Mouse (Mus musculus) small intestine, adult 2 months (tissue): ENCODE results near the gene Kcnc3. TPM values are rescaled to one million over a fixed set of nuclear protein-coding genes. Genes with fewer than 3 reads are reported as not detected.

Source experiments
- H3K27ac ChIP-seq: fragments of 200-500 bp; 2 replicates; pipeline ENCODE4 v1.5.1; 2012; ENCODE audit warnings: low read depth, low read length, control low read depth, inconsistent platforms; ENCODE audit not compliant: insufficient read depth
- H3K27me3 ChIP-seq: fragments of 200-500 bp; 2 replicates; pipeline ENCODE4 v1.6.1; 2012; ENCODE audit warnings: mild to moderate bottlenecking, moderate library complexity, low read length, inconsistent platforms; ENCODE audit not compliant: control insufficient read depth, insufficient read depth
- H3K36me3 ChIP-seq: fragments of 200-500 bp; 2 replicates; pipeline ENCODE4 v1.6.1; 2012; ENCODE audit warnings: mild to moderate bottlenecking, low read length, control low read depth, inconsistent platforms; ENCODE audit not compliant: control insufficient read depth, insufficient read depth
- H3K4me1 ChIP-seq: fragments of 200-500 bp; 2 replicates; pipeline ENCODE4 v1.6.1; 2012; ENCODE audit warnings: low read length, inconsistent platforms, mixed read lengths; ENCODE audit not compliant: control insufficient read depth, insufficient read depth, insufficient read length
- H3K4me3 ChIP-seq: fragments of 200-500 bp; 2 replicates; pipeline ENCODE4 v1.5.1; 2012; ENCODE audit warnings: low read depth, mild to moderate bottlenecking, control low read depth, inconsistent platforms, low read length, moderate library complexity
- CTCF ChIP-seq: fragments of 200-500 bp; IDR thresholded peaks from 2 replicates; pipeline ENCODE4 v1.5.1; 2012; ENCODE audit warnings: low read depth, mild to moderate bottlenecking, control low read depth, inconsistent platforms, low read length, moderate library complexity, mixed read lengths; ENCODE audit not compliant: insufficient replicate concordance, insufficient read length; ENCODE audit errors: extremely low read depth
- POLR2A ChIP-seq: fragments of 200-500 bp; IDR thresholded peaks from 2 replicates; pipeline ENCODE4 v1.6.1; 2012; ENCODE audit warnings: low read depth, mild to moderate bottlenecking, control low read depth, inconsistent platforms, low read length, moderate library complexity
- WGBS: fragments of 180-500 bp; shearing (Covaris S2); methylation state at CpG from one replicate; pipeline ENCODE4 v1.1.7; 2018; 5-methylcytosine and 5-hydroxymethylcytosine counted together
- polyA plus RNA-seq: library from polyadenylated mRNA; depleted of rRNA; stranded (reverse); fragments of >200 nt; gene quantifications from 2 replicates; pipeline ENCODE4 v1.2.3, GENCODE M21; 2012

The Kcnc3 gene
- polyA plus RNA-seq, 1 experiment, result 3.1 TPM

DNA sequence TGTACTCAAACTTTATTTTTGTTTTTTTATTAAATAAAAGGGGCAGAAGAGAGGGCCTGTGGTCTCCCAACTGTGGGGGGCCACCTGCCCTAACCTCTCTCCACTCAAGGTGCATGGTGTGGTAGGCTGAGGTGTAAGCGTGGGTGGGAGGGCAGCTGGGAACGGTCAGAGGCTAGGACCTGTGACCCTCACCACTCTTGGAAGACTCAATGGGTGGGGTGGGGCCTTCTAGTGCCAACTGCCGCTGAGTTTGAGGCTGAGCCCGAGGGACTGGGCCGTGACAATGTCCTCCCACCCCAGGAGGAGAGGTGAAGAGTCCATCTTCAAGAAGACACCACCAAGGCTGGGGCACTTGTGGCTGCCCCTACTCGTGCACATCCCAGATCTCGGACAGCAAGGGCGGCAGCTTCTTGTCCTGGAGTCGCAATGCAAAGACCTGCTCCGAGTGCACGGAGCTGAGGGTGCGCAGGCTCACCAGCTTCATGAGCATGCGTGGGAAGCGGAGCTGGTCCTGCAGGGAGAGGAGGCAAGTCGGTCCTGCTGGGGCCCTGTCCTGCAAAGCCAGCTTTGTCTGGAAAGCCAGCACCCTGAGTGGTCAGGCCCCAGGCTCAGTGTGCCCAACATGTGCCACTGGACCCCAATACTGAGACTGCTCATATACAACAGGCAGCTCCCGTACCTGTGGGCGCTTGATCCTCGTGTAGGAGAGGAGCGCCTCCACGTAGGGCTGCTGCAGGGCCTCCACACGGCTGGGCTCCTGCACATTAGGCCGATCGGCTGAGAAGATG, 40.6 kb upstream of the Kcnc3 start:
- Histone ChIP-seq H3K27me3 (no peaks in the 10 kb centered on the region), H3K36me3 (peaks cover 34% of the 10 kb centered on the region), H3K27ac (no peak overlapping the region), H3K4me1 (peaks cover 12% of the 10 kb centered on the region; the same call in 1 of the 2 replicates), H3K4me3 (no peak overlapping the region)
- WGBS, result 95% methylated on average over 23 of the region's 23 CpGs
- no peak for TF ChIP-seq POLR2A
- TF ChIP-seq CTCF, result no peak

DNA sequence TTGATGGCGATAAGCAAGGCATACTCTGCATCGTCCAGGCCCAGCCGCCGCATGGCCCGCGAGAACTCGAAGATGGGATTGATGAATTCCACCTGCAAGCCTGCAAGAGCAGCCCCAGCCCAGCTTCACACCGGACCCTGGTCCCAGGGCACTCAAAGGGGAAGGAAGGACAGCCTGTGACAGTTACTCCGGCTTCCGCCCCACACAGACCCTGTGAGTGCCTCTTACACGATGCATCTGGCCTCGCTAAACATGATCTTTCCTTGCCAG, 40.1 kb upstream of the Kcnc3 start:
- peaks cover 34% of the 10 kb centered on the region for H3K36me3 ChIP-seq
- H3K27ac ChIP-seq, result no peak overlapping the region
- H3K4me3 ChIP-seq, result no peak overlapping the region
- no peaks in the 10 kb centered on the region for H3K27me3 ChIP-seq
- TF ChIP-seq POLR2A (no peak), CTCF (no peak)
- H3K4me1 ChIP-seq, result peaks cover 12% of the 10 kb centered on the region; the same call in 1 of the 2 replicates
- WGBS, result 96% methylated on average over 12 of the region's 12 CpGs

DNA sequence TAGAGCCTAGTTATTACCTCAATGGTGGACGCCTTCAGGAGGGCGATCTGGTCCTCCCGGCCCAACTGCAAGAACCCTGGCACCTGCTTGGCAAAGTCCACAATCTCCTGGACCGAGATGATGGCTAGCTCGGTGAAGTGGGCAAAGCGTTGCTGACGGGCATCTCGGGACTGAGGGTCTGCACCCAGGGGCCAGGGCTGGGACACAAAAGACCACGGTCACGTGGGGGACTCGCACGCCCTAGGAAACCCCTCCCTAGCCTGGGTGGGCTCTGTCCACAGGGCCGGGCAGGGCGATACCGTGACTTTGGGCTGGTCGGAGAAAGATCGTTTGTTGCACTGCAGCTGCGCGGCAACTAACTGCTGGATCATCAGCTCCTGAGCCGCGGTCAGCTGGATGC, 39.2 kb upstream of the Kcnc3 start:
- Histone ChIP-seq H3K36me3 (peaks cover 34% of the 10 kb centered on the region), H3K27ac (no peak overlapping the region), H3K27me3 (no peaks in the 10 kb centered on the region), H3K4me1 (peaks cover 12% of the 10 kb centered on the region; the same call in 1 of the 2 replicates), H3K4me3 (no peak overlapping the region)
- 92% methylated on average over 21 of the region's 21 CpGs for WGBS
- TF ChIP-seq POLR2A (no peak), CTCF (no peak)

DNA sequence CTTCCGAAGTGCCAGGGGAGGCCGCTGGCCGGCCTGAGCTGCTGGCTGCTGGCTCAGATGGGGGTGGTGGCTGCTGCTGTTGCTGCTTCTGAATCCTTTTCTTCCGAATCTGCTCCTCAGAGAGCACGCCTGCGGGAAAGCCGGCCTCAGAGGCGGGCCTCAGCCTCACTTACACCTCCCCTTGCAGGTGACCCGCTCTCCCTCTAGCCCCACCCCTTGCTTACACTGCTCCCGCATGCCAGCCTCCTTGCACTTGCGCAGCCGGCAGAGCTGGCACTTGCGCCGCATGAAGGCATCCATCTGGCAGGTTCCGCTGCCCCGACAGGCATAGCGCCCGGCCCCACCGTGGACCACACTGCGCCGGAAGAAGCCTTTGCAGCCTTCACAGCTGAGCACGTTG, 38.7 kb upstream of the Kcnc3 start:
- Histone ChIP-seq H3K27ac (no peak overlapping the region), H3K27me3 (no peaks in the 10 kb centered on the region), H3K4me1 (peaks cover 12% of the 10 kb centered on the region; the same call in 1 of the 2 replicates), H3K4me3 (no peak overlapping the region), H3K36me3 (peaks cover 34% of the 10 kb centered on the region)
- 91% methylated on average over 22 of the region's 22 CpGs for WGBS
- no peak for TF ChIP-seq POLR2A
- no peak for TF ChIP-seq CTCF

DNA sequence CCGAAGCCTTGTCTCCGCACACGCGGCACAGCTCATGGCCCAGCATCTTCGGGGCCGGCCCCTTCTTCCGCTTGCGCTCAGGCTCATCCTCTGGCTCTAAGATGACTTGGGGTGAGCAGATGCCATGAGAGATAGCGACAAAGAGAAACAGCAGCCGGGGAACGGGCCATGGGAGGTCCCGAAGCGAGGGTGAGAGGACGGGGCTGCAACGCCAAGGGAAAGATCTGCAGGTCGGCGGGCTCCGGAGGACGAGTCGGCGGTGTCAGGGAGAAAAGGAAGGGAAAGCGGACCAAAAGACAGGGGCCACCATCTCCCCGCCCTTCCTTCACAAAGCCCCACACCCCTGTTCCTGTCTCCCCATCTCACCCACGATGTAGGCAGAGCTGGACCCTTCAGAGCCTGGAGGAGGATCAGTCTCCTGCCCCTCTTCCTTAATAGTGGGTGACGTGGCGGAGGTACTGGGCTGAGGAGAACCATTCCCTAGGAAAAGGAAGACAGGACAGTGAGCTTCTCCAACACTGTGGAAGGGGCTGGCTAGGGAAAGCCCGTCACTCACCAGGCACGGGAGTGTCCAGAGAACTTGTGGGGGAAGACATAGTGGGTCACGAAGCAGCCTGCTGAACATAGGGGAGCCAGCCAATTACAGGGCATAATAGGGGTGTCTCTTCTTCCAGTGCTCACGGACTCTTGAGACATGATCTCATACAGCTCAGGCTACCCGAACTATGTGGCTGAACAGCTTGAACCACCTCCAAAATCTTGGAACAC, 38.1 kb upstream of the Kcnc3 start:
- peak overlapping the region; percentile 99; the same call in 1 of the 2 replicates for H3K4me3 ChIP-seq
- H3K27me3 ChIP-seq, result no peaks in the 10 kb centered on the region
- H3K27ac ChIP-seq, result no peak overlapping the region
- H3K36me3 ChIP-seq, result peaks cover 34% of the 10 kb centered on the region
- TF ChIP-seq CTCF (no peak), POLR2A (no peak)
- H3K4me1 ChIP-seq, result peaks cover 17% of the 10 kb centered on the region; the same call in 1 of the 2 replicates
- 85% methylated on average over 31 of the region's 31 CpGs for WGBS

DNA sequence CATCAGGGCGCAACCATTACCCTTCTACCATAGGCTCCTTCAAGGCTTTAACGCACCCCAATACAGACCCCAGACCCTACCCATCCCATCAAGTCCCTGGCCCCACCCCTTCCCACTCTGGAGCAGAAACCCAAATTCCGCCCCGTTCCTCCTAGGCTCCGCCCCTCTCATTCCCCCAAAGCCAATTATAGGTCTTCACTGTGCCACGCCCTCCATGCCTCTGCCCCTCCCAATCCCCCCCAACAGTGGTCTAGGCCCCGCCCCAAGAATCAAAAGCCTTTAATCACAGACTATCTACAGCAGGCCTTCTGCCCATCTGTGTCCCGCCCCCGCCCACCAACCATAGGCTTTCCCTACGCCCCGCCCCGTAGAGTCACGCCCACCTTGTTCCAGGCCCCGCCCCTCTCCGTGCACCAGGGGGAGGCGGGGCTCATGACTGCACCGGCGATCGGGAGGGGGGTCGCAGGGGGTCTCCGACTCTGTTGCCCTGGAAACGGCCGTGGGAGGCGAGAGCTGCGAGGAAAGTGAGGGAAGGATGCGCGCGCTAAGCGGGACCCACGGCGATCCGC, 37.2 kb upstream of the Kcnc3 start:
- Histone ChIP-seq H3K4me3 (peak overlapping the region; percentile 99), H3K36me3 (peaks cover 34% of the 10 kb centered on the region), H3K27ac (peak overlapping the region; percentile 100), H3K27me3 (no peaks in the 10 kb centered on the region), H3K4me1 (peaks cover 12% of the 10 kb centered on the region; the same call in 1 of the 2 replicates)
- TF ChIP-seq POLR2A (no peak), CTCF (no peak)
- 2% methylated on average over 32 of the region's 32 CpGs for WGBS

DNA sequence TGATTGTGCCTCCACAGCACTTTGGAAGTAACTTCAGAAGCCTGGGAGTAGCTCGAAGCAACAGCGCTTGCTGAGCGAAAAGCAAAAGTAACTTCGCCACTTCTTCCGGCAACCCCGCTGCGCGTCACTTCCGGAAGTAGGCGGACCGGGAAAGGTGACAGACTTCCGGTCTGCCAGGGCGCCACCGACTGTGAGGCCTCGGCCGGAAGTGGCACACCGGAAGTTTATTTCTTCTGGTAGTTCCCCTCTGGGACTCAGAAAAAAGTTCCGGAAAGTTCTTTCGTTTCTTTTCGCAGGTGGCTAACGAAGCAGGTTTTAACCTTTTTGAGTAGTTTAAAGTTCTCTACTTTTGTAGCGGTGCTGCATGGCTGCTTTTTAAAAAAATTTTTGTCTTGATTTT, 36.6 kb upstream of the Kcnc3 start, which contains the start of gene Nr1h2:
Nr1h2 (minus strand) TSS at position 126 of the 400 bp plus-strand sequence.
- Histone ChIP-seq H3K27me3 (no peaks in the 10 kb centered on the region), H3K36me3 (peaks cover 34% of the 10 kb centered on the region), H3K4me3 (peak within 1 kb of the TSS; percentile 99), H3K27ac (peak within 1 kb of the TSS; percentile 100), H3K4me1 (peaks cover 12% of the 10 kb centered on the region; the same call in 1 of the 2 replicates)
- WGBS, result under 1% methylated on average over 22 of the region's 22 CpGs
- TF ChIP-seq CTCF (peak; percentile 8; the same call in 1 of the 2 replicates), POLR2A (peak; percentile 61)
